Mouse (Mus musculus): Measurements from ENCODE around the gene Gm20388. TPM values are rescaled to one million over a fixed set of nuclear protein-coding genes. Genes with fewer than 3 reads are reported as not detected.

The Gm20388 gene
- polyA plus RNA-seq, 1 experiment from 2014 or later = not detected

DNA sequence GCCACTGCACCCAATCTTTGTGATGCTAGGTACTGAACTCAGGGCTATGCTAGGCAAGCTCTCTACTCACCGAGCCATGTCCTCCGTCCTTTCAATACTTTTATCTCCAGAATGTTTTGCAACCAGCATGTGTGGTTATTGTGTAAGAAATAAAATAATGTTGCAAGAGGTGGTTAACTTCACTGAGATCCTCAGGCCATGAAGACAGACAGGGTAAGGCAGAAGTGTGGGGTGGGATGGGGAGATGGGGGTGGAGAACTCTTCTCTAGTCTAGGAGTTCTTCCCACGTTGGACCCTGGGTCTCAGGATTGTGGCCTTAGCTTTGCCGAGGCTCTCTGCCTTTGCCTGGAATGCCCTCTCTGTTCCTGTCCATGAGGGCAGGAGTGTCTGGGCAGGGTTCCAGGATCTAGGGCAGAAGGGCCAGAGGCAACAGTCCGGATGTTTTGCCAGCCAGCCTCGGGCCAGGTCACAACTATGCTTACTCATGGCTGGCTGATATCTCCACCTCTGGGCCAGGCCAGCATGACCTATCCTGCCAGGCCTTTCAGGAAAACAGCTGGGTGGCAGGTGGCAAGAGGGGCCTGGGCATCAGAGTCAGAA is 1785.0 kb downstream of the Gm20388 start:
- WGBS = 83% methylated on average over 6 of the region's 6 CpGs
- Histone ChIP-seq H3K4me2 (no peak overlapping the region), H3K9ac (no peak overlapping the region), H3K36me3 (no peaks in the 10 kb centered on the region), H3K4me3 (no peak overlapping the region), H3K27ac (no peak overlapping the region), H3K9me3 (no peaks in the 10 kb centered on the region), H3K4me1 (peaks cover 18% of the 10 kb centered on the region), H3K27me3 (no peaks in the 10 kb centered on the region)
- no peak for ATAC-seq (ENCODE audit: insufficient number of reproducible peaks, insufficient read depth, low FRiP score, low TSS enrichment, low read depth)

DNA sequence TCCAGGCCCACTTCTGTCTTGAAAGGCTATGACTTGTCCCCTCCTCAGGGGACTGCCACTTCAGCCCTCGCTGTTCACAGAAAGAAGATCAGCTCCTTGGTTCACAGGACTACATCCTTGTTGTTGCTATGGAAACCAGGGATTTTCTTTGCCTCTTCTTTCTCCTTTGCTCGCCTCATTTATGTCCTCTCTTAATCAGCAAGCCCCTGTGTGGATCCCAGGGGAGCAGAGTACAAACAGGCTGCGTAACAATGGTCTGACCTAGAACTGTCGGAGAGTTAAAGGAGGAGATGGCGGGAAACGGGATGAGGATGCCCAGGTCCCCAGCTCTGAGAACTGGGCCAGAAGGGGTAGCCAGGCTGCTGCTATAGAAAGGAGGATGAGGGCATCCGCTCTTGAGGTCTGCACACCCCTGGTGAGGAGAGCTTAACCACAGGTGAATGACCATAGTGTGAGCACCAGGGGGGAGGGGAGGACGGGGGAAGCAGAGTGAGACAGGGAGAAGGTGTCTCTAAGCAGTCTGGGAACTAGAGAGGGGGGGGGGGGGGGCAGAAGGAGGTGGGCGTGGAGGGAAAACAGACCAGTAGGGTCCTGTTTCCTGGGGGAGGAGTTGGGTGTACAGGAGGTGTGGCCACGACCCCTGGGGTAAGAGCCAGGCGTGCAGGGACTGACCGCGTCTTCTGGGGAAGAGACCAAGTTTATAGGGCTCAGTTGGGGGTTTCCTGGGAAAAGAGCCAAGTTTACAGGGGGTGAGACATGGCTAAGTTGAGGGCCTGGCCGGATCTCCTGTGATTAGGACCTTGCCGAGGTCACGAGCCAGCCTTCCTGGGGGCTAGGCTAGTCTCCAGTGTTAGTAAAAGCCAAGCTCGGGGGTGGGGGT is 1787.3 kb downstream of the Gm20388 start:
- Histone ChIP-seq H3K9ac (peak overlapping the region; percentile 36; the same call in 1 of the 2 replicates), H3K27ac (no peak overlapping the region), H3K4me1 (peaks cover 18% of the 10 kb centered on the region), H3K4me3 (peak overlapping the region; percentile 25), H3K36me3 (no peaks in the 10 kb centered on the region), H3K4me2 (peak overlapping the region; percentile 52), H3K9me3 (no peaks in the 10 kb centered on the region), H3K27me3 (no peaks in the 10 kb centered on the region)
- ATAC-seq (ENCODE audit: insufficient number of reproducible peaks, insufficient read depth, low FRiP score, low TSS enrichment, low read depth) = no peak
- WGBS = 3% methylated on average over 17 of the region's 17 CpGs

DNA sequence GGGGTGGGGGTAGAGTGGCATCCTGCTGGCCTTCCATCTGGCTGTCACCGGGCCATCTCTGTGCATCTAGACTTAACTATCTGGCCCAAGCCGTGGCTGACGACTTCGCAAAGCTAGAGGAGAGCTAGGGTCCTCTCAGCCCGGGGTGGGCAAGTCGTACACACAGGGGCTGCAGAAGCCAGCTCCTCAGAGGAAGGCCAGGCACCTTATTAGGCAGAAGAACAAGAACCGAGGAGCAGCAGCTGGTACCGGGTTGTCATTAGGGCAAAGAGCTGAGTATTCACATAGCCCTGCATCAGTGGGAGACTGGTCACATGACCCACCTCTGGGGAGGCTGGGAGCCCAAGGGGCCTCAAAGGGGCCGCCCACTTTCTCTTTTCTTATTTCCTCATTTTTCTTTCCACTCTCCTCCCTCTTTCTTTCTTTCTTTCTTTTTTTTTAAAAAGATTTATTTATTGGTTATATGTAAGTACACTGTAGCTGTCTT is 1788.0 kb downstream of the Gm20388 start:
- peak overlapping the region; percentile 25 for H3K4me3 ChIP-seq
- H3K36me3 ChIP-seq = no peaks in the 10 kb centered on the region
- H3K27ac ChIP-seq = no peak overlapping the region
- peak overlapping the region; percentile 52 for H3K4me2 ChIP-seq
- no peak for ATAC-seq (ENCODE audit: insufficient number of reproducible peaks, insufficient read depth, low FRiP score, low TSS enrichment, low read depth)
- no peaks in the 10 kb centered on the region for H3K9me3 ChIP-seq
- H3K27me3 ChIP-seq = no peaks in the 10 kb centered on the region
- H3K4me1 ChIP-seq = peaks cover 17% of the 10 kb centered on the region
- WGBS = 9% methylated on average over 9 of the region's 9 CpGs
- peak overlapping the region; percentile 36; the same call in 1 of the 2 replicates for H3K9ac ChIP-seq

DNA sequence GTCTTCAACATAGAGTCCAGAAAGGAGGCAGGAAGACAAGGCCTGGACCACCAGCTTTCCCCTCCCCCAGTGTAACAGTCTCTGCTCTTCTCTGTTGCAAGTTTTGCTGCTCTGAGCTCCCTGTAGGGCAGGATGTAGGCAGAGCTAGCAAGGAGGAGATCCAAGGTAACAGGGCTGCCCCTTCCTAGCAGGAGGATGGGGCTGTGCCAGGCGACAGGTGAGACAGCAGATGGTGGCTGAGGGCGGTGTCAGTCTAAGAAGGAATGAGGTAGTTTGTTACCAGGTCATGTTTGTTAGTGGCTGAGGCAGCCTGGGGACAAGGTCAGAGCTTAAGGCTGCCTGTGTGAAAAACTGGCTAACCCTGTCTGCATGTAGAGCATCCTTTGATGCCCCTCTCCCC is 1789.3 kb downstream of the Gm20388 start:
- WGBS = 80% methylated on average over 2 of the region's 2 CpGs
- H3K4me1 ChIP-seq = peaks cover 13% of the 10 kb centered on the region
- H3K4me2 ChIP-seq = no peak overlapping the region
- H3K36me3 ChIP-seq = no peaks in the 10 kb centered on the region
- H3K9me3 ChIP-seq = no peaks in the 10 kb centered on the region
- no peak overlapping the region for H3K4me3 ChIP-seq
- no peak for ATAC-seq (ENCODE audit: insufficient number of reproducible peaks, insufficient read depth, low FRiP score, low TSS enrichment, low read depth)
- no peaks in the 10 kb centered on the region for H3K27me3 ChIP-seq
- H3K27ac ChIP-seq = no peak overlapping the region
- no peak overlapping the region for H3K9ac ChIP-seq

DNA sequence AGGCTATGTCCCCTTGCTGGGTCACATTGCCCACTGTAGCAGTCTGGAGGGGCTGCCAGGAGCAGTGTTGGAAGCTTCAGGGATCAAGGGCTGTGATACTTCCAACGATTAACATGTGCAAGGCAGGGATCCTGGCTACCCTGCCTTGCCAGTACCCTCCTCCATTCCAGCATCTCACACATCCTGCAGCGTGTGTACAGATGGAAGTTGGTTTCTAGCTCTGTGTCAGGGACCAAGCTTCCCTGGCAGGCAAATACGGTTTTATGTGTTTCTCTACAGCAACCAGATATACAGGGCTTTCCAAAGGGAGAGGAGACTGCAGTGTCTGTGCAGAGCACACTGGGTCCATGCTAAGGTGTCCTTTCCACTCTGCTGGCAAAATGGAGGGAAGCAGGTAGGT is 1794.5 kb downstream of the Gm20388 start:
- Histone ChIP-seq H3K27ac (no peak overlapping the region), H3K27me3 (peaks cover 9% of the 10 kb centered on the region; the same call in 1 of the 2 replicates), H3K9me3 (no peaks in the 10 kb centered on the region), H3K4me3 (no peak overlapping the region), H3K4me2 (no peak overlapping the region), H3K4me1 (no peaks in the 10 kb centered on the region), H3K36me3 (no peaks in the 10 kb centered on the region), H3K9ac (peak overlapping the region; percentile 33; the same call in 1 of the 2 replicates)
- ATAC-seq (ENCODE audit: insufficient number of reproducible peaks, insufficient read depth, low FRiP score, low TSS enrichment, low read depth) = no peak
- WGBS = 54% methylated on average over 3 of the region's 3 CpGs

DNA sequence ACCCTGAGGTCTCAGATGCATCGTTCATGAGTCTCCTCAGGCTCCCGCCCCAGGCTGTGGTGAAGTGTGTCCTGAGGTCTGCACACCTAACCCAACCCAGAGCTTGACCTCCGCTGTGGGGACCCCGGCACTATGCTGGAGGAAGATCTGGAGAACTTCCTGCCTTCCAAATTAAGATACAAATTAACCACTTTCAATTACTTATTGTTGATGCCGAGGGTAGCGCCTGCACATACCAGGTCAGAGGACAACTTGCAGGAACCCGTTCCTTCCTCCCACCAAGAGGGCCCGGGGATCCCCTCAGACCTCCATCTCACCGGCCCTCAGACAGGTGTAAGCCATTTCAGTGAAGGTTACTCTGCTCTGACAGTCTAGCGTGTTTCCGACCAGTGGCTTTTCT is 1796.3 kb downstream of the Gm20388 start:
- Histone ChIP-seq H3K27ac (no peak overlapping the region), H3K4me1 (no peaks in the 10 kb centered on the region), H3K27me3 (peaks cover 9% of the 10 kb centered on the region; the same call in 1 of the 2 replicates), H3K9ac (no peak overlapping the region), H3K4me2 (no peak overlapping the region), H3K4me3 (no peak overlapping the region), H3K36me3 (no peaks in the 10 kb centered on the region), H3K9me3 (no peaks in the 10 kb centered on the region)
- 79% methylated on average over 11 of the region's 11 CpGs for WGBS
- ATAC-seq (ENCODE audit: insufficient number of reproducible peaks, insufficient read depth, low FRiP score, low TSS enrichment, low read depth) = no peak

DNA sequence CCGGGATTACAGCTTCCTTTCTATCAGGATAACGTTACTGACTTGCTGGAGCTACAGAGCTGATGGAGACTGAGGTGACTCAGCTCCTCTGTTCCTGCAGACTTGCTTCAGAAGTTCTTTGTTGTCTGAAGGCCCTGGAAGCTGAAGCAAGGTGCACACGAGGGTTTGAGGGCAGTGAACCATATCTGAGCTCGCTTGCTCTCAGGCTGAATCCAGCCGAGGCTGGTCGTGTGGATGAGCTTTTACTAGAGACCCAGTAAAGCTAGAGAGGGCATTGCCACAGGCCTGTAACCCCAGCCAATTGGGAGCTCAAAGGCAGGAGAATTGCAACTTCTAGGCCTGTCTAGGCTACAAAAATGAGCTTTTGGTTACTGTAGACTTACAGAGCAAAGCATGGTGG is 1797.8 kb downstream of the Gm20388 start:
- ATAC-seq (ENCODE audit: insufficient number of reproducible peaks, insufficient read depth, low FRiP score, low TSS enrichment, low read depth) = no peak
- no peak overlapping the region for H3K4me2 ChIP-seq
- 53% methylated on average over 6 of the region's 6 CpGs for WGBS
- peaks cover 12% of the 10 kb centered on the region for H3K27me3 ChIP-seq
- no peak overlapping the region for H3K9ac ChIP-seq
- H3K36me3 ChIP-seq = no peaks in the 10 kb centered on the region
- no peaks in the 10 kb centered on the region for H3K9me3 ChIP-seq
- no peaks in the 10 kb centered on the region for H3K4me1 ChIP-seq
- no peak overlapping the region for H3K4me3 ChIP-seq
- H3K27ac ChIP-seq = no peak overlapping the region

DNA sequence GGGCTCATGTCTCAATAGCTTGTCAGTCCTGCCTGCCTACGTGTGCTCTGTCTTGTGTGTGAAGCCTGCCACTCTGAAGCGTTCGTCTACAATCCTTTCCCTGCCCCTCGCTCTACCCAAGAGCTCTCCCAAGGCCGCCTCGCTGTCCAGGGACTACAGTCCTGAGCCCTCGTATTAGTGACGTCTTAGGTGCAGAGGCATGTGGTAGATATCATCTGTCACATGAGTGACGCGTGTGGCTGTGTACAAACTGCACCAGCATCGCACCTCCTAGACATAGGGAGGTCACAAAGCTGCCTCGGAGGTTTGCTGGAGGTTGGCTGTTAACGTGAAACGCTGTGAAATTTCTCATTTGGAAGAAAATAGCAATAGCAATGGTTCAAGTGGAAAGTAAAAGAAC is 1806.9 kb downstream of the Gm20388 start:
- no peak for ATAC-seq (ENCODE audit: insufficient number of reproducible peaks, insufficient read depth, low FRiP score, low TSS enrichment, low read depth)
- peak overlapping the region; percentile 45 for H3K4me2 ChIP-seq
- H3K9ac ChIP-seq = peak overlapping the region; percentile 12; the same call in 1 of the 2 replicates
- no peaks in the 10 kb centered on the region for H3K9me3 ChIP-seq
- no peaks in the 10 kb centered on the region for H3K36me3 ChIP-seq
- 45% methylated on average over 14 of the region's 14 CpGs for WGBS
- no peak overlapping the region for H3K27ac ChIP-seq
- H3K4me1 ChIP-seq = peaks cover 14% of the 10 kb centered on the region
- no peak overlapping the region for H3K4me3 ChIP-seq
- H3K27me3 ChIP-seq = peaks cover 30% of the 10 kb centered on the region

DNA sequence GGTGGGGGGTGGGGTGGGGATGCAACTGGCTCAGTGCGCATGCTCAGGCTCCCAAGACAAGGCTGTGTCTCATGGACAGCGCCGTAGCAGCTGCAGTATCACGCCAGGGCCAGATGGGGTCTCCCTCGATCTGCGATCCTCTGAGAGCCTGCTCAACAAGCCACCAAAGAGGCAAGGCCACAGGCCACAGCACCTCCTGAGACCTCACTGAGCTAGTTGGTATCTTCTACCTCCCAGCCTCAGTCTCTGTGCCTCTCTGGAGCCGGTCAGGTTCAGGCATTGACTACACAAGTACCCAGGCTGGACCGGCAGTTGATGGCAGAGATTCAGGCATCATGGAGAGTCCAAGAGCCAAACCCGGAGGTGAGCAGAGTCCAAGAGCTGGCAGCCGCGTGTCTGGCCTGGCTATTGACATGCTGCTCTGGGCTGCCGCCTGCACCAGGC is 1807.4 kb downstream of the Gm20388 start:
- H3K4me3 ChIP-seq = no peak overlapping the region
- no peaks in the 10 kb centered on the region for H3K9me3 ChIP-seq
- 29% methylated on average over 12 of the region's 12 CpGs for WGBS
- peak overlapping the region; percentile 12; the same call in 1 of the 2 replicates for H3K9ac ChIP-seq
- peaks cover 27% of the 10 kb centered on the region for H3K27me3 ChIP-seq
- no peak overlapping the region for H3K27ac ChIP-seq
- ATAC-seq (ENCODE audit: insufficient number of reproducible peaks, insufficient read depth, low FRiP score, low TSS enrichment, low read depth) = peak; percentile 61; the same call in 1 of the 2 replicates
- peak overlapping the region; percentile 45 for H3K4me2 ChIP-seq
- H3K36me3 ChIP-seq = no peaks in the 10 kb centered on the region
- peaks cover 14% of the 10 kb centered on the region for H3K4me1 ChIP-seq

DNA sequence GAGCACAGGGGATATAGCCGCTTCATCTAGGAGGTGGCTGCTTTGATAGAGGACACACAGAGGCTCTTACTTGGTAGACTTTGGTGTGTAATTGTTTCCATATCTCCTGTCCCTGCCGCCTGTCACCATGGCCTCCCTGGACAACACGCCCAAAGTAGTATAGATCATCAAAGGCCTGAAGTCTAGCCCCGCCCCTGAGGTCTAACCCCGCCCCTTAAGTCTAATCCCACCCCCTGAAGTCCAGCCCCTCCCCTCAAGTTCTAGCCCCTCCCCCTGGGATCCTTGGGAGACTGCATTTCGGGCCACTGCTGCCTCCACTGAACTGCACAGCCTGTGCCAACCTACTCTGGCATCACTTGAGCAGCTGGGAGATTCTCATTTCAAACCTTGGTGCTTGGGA is 1808.3 kb downstream of the Gm20388 start:
- Histone ChIP-seq H3K9ac (no peak overlapping the region), H3K36me3 (no peaks in the 10 kb centered on the region), H3K9me3 (no peaks in the 10 kb centered on the region), H3K27me3 (peaks cover 24% of the 10 kb centered on the region), H3K4me2 (no peak overlapping the region), H3K4me3 (no peak overlapping the region), H3K27ac (no peak overlapping the region), H3K4me1 (peaks cover 14% of the 10 kb centered on the region)
- WGBS = 50% methylated on average over 6 of the region's 6 CpGs
- ATAC-seq (ENCODE audit: insufficient number of reproducible peaks, insufficient read depth, low FRiP score, low TSS enrichment, low read depth) = no peak

DNA sequence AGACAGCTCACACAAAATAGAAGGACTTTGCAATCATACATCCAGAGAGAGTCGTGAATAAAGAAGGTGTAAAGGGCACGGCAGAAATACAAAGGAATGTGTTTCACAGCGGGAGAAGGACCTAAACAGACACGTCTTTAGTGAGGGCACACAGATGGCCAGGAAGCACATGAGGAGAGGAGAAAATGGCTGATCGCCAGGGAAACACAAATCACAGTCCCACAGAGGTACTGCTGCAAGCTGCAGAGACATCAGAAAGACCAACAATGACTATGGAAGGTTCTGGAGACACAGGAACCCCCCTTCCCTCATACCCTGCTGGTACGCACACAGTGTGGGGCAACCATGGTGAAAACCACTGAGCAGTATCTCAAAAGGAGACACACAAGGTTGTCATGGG is 1810.4 kb downstream of the Gm20388 start:
- H3K36me3 ChIP-seq = no peaks in the 10 kb centered on the region
- WGBS = 60% methylated on average over 6 of the region's 6 CpGs
- peaks cover 5% of the 10 kb centered on the region; the same call in 1 of the 2 replicates for H3K4me1 ChIP-seq
- H3K27me3 ChIP-seq = peaks cover 15% of the 10 kb centered on the region
- no peak for ATAC-seq (ENCODE audit: insufficient number of reproducible peaks, insufficient read depth, low FRiP score, low TSS enrichment, low read depth)
- H3K4me3 ChIP-seq = no peak overlapping the region
- no peak overlapping the region for H3K9ac ChIP-seq
- no peaks in the 10 kb centered on the region for H3K9me3 ChIP-seq
- no peak overlapping the region for H3K4me2 ChIP-seq
- no peak overlapping the region for H3K27ac ChIP-seq
